8 mouse cellular contexts compared by ENCODE assay signal in genomic region chrX:100625146-100625545, GRCm38 (mm10). TPM values are rescaled to one million over a fixed set of nuclear protein-coding genes. Genes with fewer than 3 reads are reported as not detected.
DNase-seq lines count a peak whose midpoint lies in the region; ATAC-seq and TF ChIP-seq lines count a peak whose summit lies in the region.

No protein-coding gene starts in this region.

- TF ChIP-seq CTCF in G1E (IDR thresholded peaks at IDR 0.05; ENCODE audit: low read depth, low read length), result no peak
- no peak for TF ChIP-seq CTCF in liver, postnatal 0 days (IDR thresholded peaks at IDR 0.05; ENCODE audit: low read depth)

- no peak for ATAC-seq in heart, embryonic 12.5 days (ENCODE audit: insufficient number of reproducible peaks, low FRiP score)
- ATAC-seq in G1E (ENCODE audit: extremely low read depth, insufficient number of reproducible peaks, low FRiP score, poor library complexity, severe bottlenecking), result no peak
- no peak for ATAC-seq in forebrain, embryonic 14.5 days
- no peak for ATAC-seq in liver, postnatal 0 days

- peaks cover 7% of the 10 kb centered on the region; the same call in 1 of the 2 replicates for H3K4me1 ChIP-seq in heart, embryonic 12.5 days (replicated peaks)
- H3K4me1 ChIP-seq in G1E (ENCODE audit: insufficient read depth, low read depth, low read length), result peaks cover 10% of the 10 kb centered on the region; the same call in 1 of the 2 replicates
- H3K4me1 ChIP-seq in forebrain, embryonic 14.5 days (ENCODE audit: control insufficient read depth, insufficient read depth, low read length), result no peaks in the 10 kb centered on the region
- H3K4me1 ChIP-seq in liver, postnatal 0 days (ENCODE audit: insufficient read depth), result 0 out of 2 replicates have a peak, but pooled peaks cover 2% of the 10 kb centered on the region

- H3K4me3 ChIP-seq in heart, embryonic 12.5 days, result peak overlapping the region; percentile 65
- H3K4me3 ChIP-seq in G1E (ENCODE audit: low read depth, low read length), result peak overlapping the region; percentile 80
- peak overlapping the region; percentile 49 for H3K4me3 ChIP-seq in forebrain, embryonic 14.5 days (ENCODE audit: low read depth, low read length)
- H3K4me3 ChIP-seq in liver, postnatal 0 days (ENCODE audit: low read depth, low read length), result peak overlapping the region; percentile 79

- H3K36me3 ChIP-seq in heart, embryonic 12.5 days, result peaks cover 11% of the 10 kb centered on the region
- H3K36me3 ChIP-seq in G1E (replicated peaks), result peaks cover 47% of the 10 kb centered on the region
- peaks cover 3% of the 10 kb centered on the region; the same call in 1 of the 2 replicates for H3K36me3 ChIP-seq in forebrain, embryonic 14.5 days (ENCODE audit: control insufficient read depth, insufficient read depth, low read length)
- H3K36me3 ChIP-seq in liver, postnatal 0 days (replicated peaks; ENCODE audit: insufficient read depth, low read length), result peaks cover 16% of the 10 kb centered on the region

- H3K9ac ChIP-seq in heart, embryonic 12.5 days, result peak overlapping the region; percentile 71
- H3K9ac ChIP-seq in forebrain, embryonic 14.5 days (ENCODE audit: low read length), result peak overlapping the region; percentile 61
- H3K9ac ChIP-seq in liver, postnatal 0 days (replicated peaks), result peak overlapping the region; percentile 82

- WGBS in heart, embryonic 12.5 days, result 30% methylated on average over 7 of the region's 7 CpGs
- WGBS in forebrain, embryonic 14.5 days, result 49% methylated on average over 7 of the region's 7 CpGs
- 31% methylated on average over 7 of the region's 7 CpGs for WGBS in liver, postnatal 0 days (ENCODE audit: insufficient replicate concordance)

- DNase-seq in heart, postnatal 4 days, result no peak
- peak; percentile 8 for DNase-seq in G1E (ENCODE audit: low spot score)
- DNase-seq in forebrain, embryonic 14.5 days (ENCODE audit: low spot score), result peak; percentile 1
- DNase-seq in liver, postnatal 0 days, result no peak
- no peak for DNase-seq in yolk sac, embryonic 10.5 days (ENCODE audit: low spot score)
- DNase-seq in natural killer cell, adult 2 months (ENCODE audit: low spot score in 2 of 2), result no peak
- no peak for DNase-seq in gastrocnemius, adult 8-10 months (ENCODE audit: low spot score in 2 of 2)

- no peaks in the 10 kb centered on the region for H3K27me3 ChIP-seq in heart, embryonic 12.5 days (replicated peaks)
- no peaks in the 10 kb centered on the region for H3K27me3 ChIP-seq in G1E (ENCODE audit: insufficient read depth, low read length)
- H3K27me3 ChIP-seq in forebrain, embryonic 14.5 days (replicated peaks; ENCODE audit: control insufficient read depth, insufficient read depth, low read length), result no peaks in the 10 kb centered on the region
- H3K27me3 ChIP-seq in liver, postnatal 0 days (ENCODE audit: insufficient read depth, low read length), result no peaks in the 10 kb centered on the region

- peak overlapping the region; percentile 66 for H3K4me2 ChIP-seq in heart, embryonic 12.5 days
- peak overlapping the region; percentile 48 for H3K4me2 ChIP-seq in forebrain, embryonic 14.5 days (ENCODE audit: low read length)
- peak overlapping the region; percentile 71 for H3K4me2 ChIP-seq in liver, postnatal 0 days (ENCODE audit: low read depth, low read length)

- H3K27ac ChIP-seq in heart, embryonic 12.5 days (ENCODE audit: poor library complexity, severe bottlenecking), result no peak overlapping the region
- no peak overlapping the region for H3K27ac ChIP-seq in forebrain, embryonic 14.5 days (ENCODE audit: low read depth, low read length)
- peak overlapping the region; percentile 57; the same call in 1 of the 2 replicates for H3K27ac ChIP-seq in liver, postnatal 0 days (ENCODE audit: low read depth)

- no peak for TF ChIP-seq EP300 in liver, postnatal 0 days (IDR thresholded peaks at IDR 0.05; ENCODE audit: low read depth)

- H3K9me3 ChIP-seq in heart, embryonic 12.5 days (replicated peaks), result no peaks in the 10 kb centered on the region
- no peaks in the 10 kb centered on the region for H3K9me3 ChIP-seq in G1E (replicated peaks)
- no peaks in the 10 kb centered on the region for H3K9me3 ChIP-seq in forebrain, embryonic 14.5 days (replicated peaks; ENCODE audit: control insufficient read depth, low read length)
- H3K9me3 ChIP-seq in liver, postnatal 0 days (ENCODE audit: low read length), result no peaks in the 10 kb centered on the region

RNA-seq across cellular contexts. Expression of gene Kif4, which starts 0.4 kb away (rescaled TPM):
- 30.2 and 30.3 TPM in 2 replicates for polyA plus RNA-seq in heart, embryonic 12.5 days (2016; fragmentation: Nextera tagmentation; extraction: Ambion mirVana)
- total RNA-seq in heart, postnatal 4 days (2021), result 10 to 100 TPM; 29.3 to 32.1 TPM
- total RNA-seq in G1E (2014; fragmentation: Nextera tagmentation) (66.0 and 77.6 TPM in 2 replicates), G1E (2017) (51.2 and 64.4 TPM in 2 replicates)
- polyA plus RNA-seq in G1E (2012), result 3.5 and 3.6 TPM in 2 replicates
- 16.9 and 21.0 TPM in 2 replicates for polyA plus RNA-seq in forebrain, embryonic 14.5 days (2014; fragmentation: Nextera tagmentation; extraction: Ambion mirVana)
- polyA plus RNA-seq in liver, postnatal 0 days (2015; fragmentation: Nextera tagmentation; extraction: Ambion mirVana), result 6.7 and 8.4 TPM in 2 replicates
- total RNA-seq in gastrocnemius, adult 8-10 months (2022), result under 1 TPM in 1 of 4 experiments, not detected in 3; 0.07 TPM

RNA-seq across cellular contexts. Expression of gene Pdzd11, which starts 1.2 kb away (rescaled TPM):
- 90.1 and 92.0 TPM in 2 replicates for polyA plus RNA-seq in heart, embryonic 12.5 days (2016; fragmentation: Nextera tagmentation; extraction: Ambion mirVana)
- 10 to 100 TPM; 36.5 to 42.0 TPM for total RNA-seq in heart, postnatal 4 days (2021)
- total RNA-seq in G1E (2014; fragmentation: Nextera tagmentation) (52.7 and 58.3 TPM in 2 replicates), G1E (2017) (37.0 and 39.0 TPM in 2 replicates)
- 4.2 and 8.4 TPM in 2 replicates for polyA plus RNA-seq in G1E (2012)
- 136 and 161 TPM in 2 replicates for polyA plus RNA-seq in forebrain, embryonic 14.5 days (2014; fragmentation: Nextera tagmentation; extraction: Ambion mirVana)
- polyA plus RNA-seq in liver, postnatal 0 days (2015; fragmentation: Nextera tagmentation; extraction: Ambion mirVana), result 40.0 and 40.2 TPM in 2 replicates
- total RNA-seq in gastrocnemius, adult 8-10 months (2022), result 10 to 100 TPM in 3 of 4 experiments, 1 to 10 TPM in 1; 9.9 to 13.4 (median 11.3) TPM

RNA-seq across cellular contexts. Expression of gene Arr3, which starts 19.8 kb away (rescaled TPM):
- polyA plus RNA-seq in heart, embryonic 12.5 days (2016; fragmentation: Nextera tagmentation; extraction: Ambion mirVana), result 1.7 and 1.8 TPM in 2 replicates
- not detected for total RNA-seq in heart, postnatal 4 days (2021)
- total RNA-seq in G1E (2014; fragmentation: Nextera tagmentation) (not detected in 2 replicates), G1E (2017) (0.38 TPM in 1 of 2 replicates, not detected in the other)
- not detected in 2 replicates for polyA plus RNA-seq in G1E (2012)
- not detected in 2 replicates for polyA plus RNA-seq in forebrain, embryonic 14.5 days (2014; fragmentation: Nextera tagmentation; extraction: Ambion mirVana)
- not detected in 2 replicates for polyA plus RNA-seq in liver, postnatal 0 days (2015; fragmentation: Nextera tagmentation; extraction: Ambion mirVana)
- not detected for total RNA-seq in gastrocnemius, adult 8-10 months (2022)

RNA-seq across cellular contexts. Expression of gene P2ry4, which starts 30.5 kb away (rescaled TPM):
- not detected in 2 replicates for polyA plus RNA-seq in heart, embryonic 12.5 days (2016; fragmentation: Nextera tagmentation; extraction: Ambion mirVana)
- total RNA-seq in heart, postnatal 4 days (2021), result not detected
- not detected in 2 replicates for total RNA-seq in G1E (2014; fragmentation: Nextera tagmentation)
- 0.05 TPM in 1 of 2 replicates, not detected in the other for total RNA-seq in G1E (2017)
- not detected in 2 replicates for polyA plus RNA-seq in G1E (2012)
- polyA plus RNA-seq in forebrain, embryonic 14.5 days (2014; fragmentation: Nextera tagmentation; extraction: Ambion mirVana), result not detected in 2 replicates
- 0.99 and 1.2 TPM in 2 replicates for polyA plus RNA-seq in liver, postnatal 0 days (2015; fragmentation: Nextera tagmentation; extraction: Ambion mirVana)
- not detected for total RNA-seq in gastrocnemius, adult 8-10 months (2022)

RNA-seq across cellular contexts. Expression of gene Awat1, which starts 53.1 kb away (rescaled TPM):
- polyA plus RNA-seq in heart, embryonic 12.5 days (2016; fragmentation: Nextera tagmentation; extraction: Ambion mirVana), result not detected in 2 replicates
- total RNA-seq in heart, postnatal 4 days (2021), result not detected
- total RNA-seq in G1E (2014; fragmentation: Nextera tagmentation) (not detected in 2 replicates), G1E (2017) (0.12 TPM in 1 of 2 replicates, not detected in the other)
- not detected in 2 replicates for polyA plus RNA-seq in G1E (2012)
- not detected in 2 replicates for polyA plus RNA-seq in forebrain, embryonic 14.5 days (2014; fragmentation: Nextera tagmentation; extraction: Ambion mirVana)
- not detected in 2 replicates for polyA plus RNA-seq in liver, postnatal 0 days (2015; fragmentation: Nextera tagmentation; extraction: Ambion mirVana)
- not detected for total RNA-seq in gastrocnemius, adult 8-10 months (2022)

Comparison
In these comparisons a context has a peak if more than half of its experiments do, and no peak if none do; other contexts are left out.
1. DNase-seq: peak in G1E (single experiment) and forebrain, embryonic 14.5 days (single experiment); none in heart, postnatal 4 days (single experiment), liver, postnatal 0 days (single experiment), yolk sac, embryonic 10.5 days (single experiment), natural killer cell, adult 2 months (0 of 2) and gastrocnemius, adult 8-10 months (0 of 2).
2. Peak in every context shown above with its lines, with median percentiles within 50 percentile points of each other: H3K4me2 ChIP-seq, H3K4me3 ChIP-seq and H3K9ac ChIP-seq.